32 mouse cellular contexts compared by ENCODE assay signal in genomic region chr2:61635099-61635498, GRCm38 (mm10).
"Had no signal": no experiment of that assay in that cellular context is flagged by ENCODE, and none has a peak within 500 bp of the region (broad histone marks: within the 10 kb centered on the region; RNA-seq: fewer than 3 reads in every experiment).

No protein-coding gene starts in this region.

- H3K36me3 ChIP-seq: midbrain, embryonic 12.5 days; midbrain, embryonic 15.5 days; neural tube, embryonic 12.5 days had no signal

- H3K4me2 ChIP-seq: limb, embryonic 12.5 days; limb, embryonic 13.5 days; limb, embryonic 15.5 days; liver, embryonic 11.5 days; liver, embryonic 12.5 days; liver, embryonic 13.5 days; liver, embryonic 15.5 days; lung, embryonic 14.5 days; lung, embryonic 15.5 days; midbrain, embryonic 11.5 days; midbrain, embryonic 12.5 days; midbrain, embryonic 13.5 days; midbrain, embryonic 15.5 days; neural tube, embryonic 12.5 days had no signal

- H3K9me3 ChIP-seq: limb, embryonic 10.5 days; limb, embryonic 12.5 days; limb, embryonic 13.5 days; limb, embryonic 15.5 days; liver, embryonic 12.5 days; liver, embryonic 13.5 days; liver, embryonic 15.5 days; lung, embryonic 15.5 days; megakaryocyte, embryonic 14.5 days; midbrain, embryonic 10.5 days; midbrain, embryonic 12.5 days; midbrain, embryonic 13.5 days; midbrain, embryonic 15.5 days; neural tube, embryonic 12.5 days had no signal

- DNase-seq: left cerebral cortex, postnatal 4 days; liver; liver, embryonic 13.5 days; liver, postnatal 0 days; lung, adult 18-20 months; lung, adult 2 months; lung, embryonic 14.5 days; lung, postnatal 10 days; lung, postnatal 14 days; lung, postnatal 36 days; lung, postnatal 4 days; midbrain, embryonic 14.5 days had no signal

- H3K27me3 ChIP-seq: limb, embryonic 12.5 days; limb, embryonic 13.5 days; limb, embryonic 15.5 days; liver, embryonic 12.5 days; liver, embryonic 13.5 days; liver, embryonic 15.5 days; lung, embryonic 15.5 days; megakaryocyte, embryonic 14.5 days; midbrain, embryonic 12.5 days; midbrain, embryonic 13.5 days; midbrain, embryonic 15.5 days; neural tube, embryonic 12.5 days had no signal

- ATAC-seq: liver, embryonic 12.5 days; liver, postnatal 0 days; lung, postnatal 0 days; midbrain, embryonic 13.5 days; midbrain, embryonic 15.5 days; midbrain, embryonic 16.5 days had no signal

- H3K27ac ChIP-seq: limb, embryonic 10.5 days; limb, embryonic 12.5 days; limb, embryonic 13.5 days; limb, embryonic 15.5 days; liver, embryonic 12.5 days; liver, embryonic 13.5 days; liver, embryonic 14.5 days; liver, embryonic 15.5 days; lung, embryonic 15.5 days; macrophage; midbrain, embryonic 10.5 days; midbrain, embryonic 12.5 days; midbrain, embryonic 13.5 days; midbrain, embryonic 15.5 days; neural tube, embryonic 12.5 days had no signal

- H3K9ac ChIP-seq: limb, embryonic 12.5 days; limb, embryonic 13.5 days; limb, embryonic 15.5 days; liver, embryonic 12.5 days; liver, embryonic 13.5 days; liver, embryonic 14.5 days; liver, embryonic 15.5 days; liver, postnatal 0 days; lung, embryonic 14.5 days; lung, embryonic 15.5 days; midbrain, embryonic 12.5 days; midbrain, embryonic 13.5 days; midbrain, embryonic 15.5 days; neural tube, embryonic 12.5 days had no signal

- H3K4me1 ChIP-seq: limb, embryonic 10.5 days; limb, embryonic 12.5 days; limb, embryonic 13.5 days; limb, embryonic 15.5 days; liver, embryonic 12.5 days; liver, embryonic 13.5 days; liver, embryonic 15.5 days; lung, embryonic 15.5 days; midbrain, embryonic 10.5 days; midbrain, embryonic 12.5 days; midbrain, embryonic 13.5 days; midbrain, embryonic 15.5 days; neural tube, embryonic 12.5 days had no signal

- H3K4me3 ChIP-seq: limb, embryonic 10.5 days; limb, embryonic 12.5 days; limb, embryonic 13.5 days; limb, embryonic 15.5 days; liver, embryonic 12.5 days; liver, embryonic 13.5 days; liver, embryonic 15.5 days; lung, embryonic 15.5 days; megakaryocyte, embryonic 14.5 days; midbrain, embryonic 10.5 days; midbrain, embryonic 12.5 days; midbrain, embryonic 13.5 days; midbrain, embryonic 15.5 days; myocyte; neural tube, embryonic 12.5 days had no signal
